ENCODE assay signal across 8 mouse cellular contexts in the genomic region with DNA sequence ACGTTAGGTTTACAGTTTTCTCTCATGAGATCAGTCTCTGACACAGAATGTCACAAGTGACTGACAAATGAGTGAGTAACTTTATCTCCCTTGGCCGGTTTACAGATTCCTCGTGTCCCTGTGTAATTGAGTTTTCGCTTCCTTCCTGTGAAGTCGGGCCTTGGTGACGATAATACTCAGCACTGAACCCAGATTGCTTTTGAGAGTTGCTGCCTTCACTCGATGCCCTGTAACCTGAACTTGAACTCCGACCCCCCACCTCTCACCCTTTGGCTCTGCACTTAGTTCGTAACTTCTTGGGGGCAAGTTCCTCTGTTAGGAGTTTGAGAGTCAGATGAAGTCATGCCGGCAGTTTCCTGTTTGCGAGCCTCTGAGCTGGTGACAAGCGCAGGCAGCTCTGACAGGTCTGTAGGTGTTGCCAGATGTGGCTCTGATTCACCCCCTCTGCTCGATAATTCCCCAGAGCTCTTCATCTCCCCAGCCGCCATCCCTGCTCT.
DNase-seq lines count a peak whose midpoint lies in the region; ATAC-seq and TF ChIP-seq lines count a peak whose summit lies in the region.

No protein-coding gene starts in this region.

- peak overlapping the region; percentile 16; the same call in 1 of the 2 replicates for H3K4me2 ChIP-seq in lung, embryonic 14.5 days
- 0 out of 2 replicates have a peak overlapping the region, but pooled peaks have one; percentile 2 for H3K4me2 ChIP-seq in limb, embryonic 12.5 days

- 0 out of 2 replicates have a peak overlapping the region, but pooled peaks have one; percentile 30 for H3K27ac ChIP-seq in lung, embryonic 14.5 days (ENCODE audit: low read depth)
- peak overlapping the region; percentile 40; the same call in 1 of the 2 replicates for H3K27ac ChIP-seq in embryonic facial prominence, embryonic 10.5 days (replicated peaks)
- peak overlapping the region; percentile 41; the same call in 1 of the 2 replicates for H3K27ac ChIP-seq in limb, embryonic 12.5 days

- no peak for ATAC-seq in lung, embryonic 14.5 days (ENCODE audit: insufficient read depth)
- no peak for ATAC-seq in limb, embryonic 12.5 days (ENCODE audit: insufficient number of reproducible peaks, insufficient read depth, low FRiP score, low TSS enrichment, low read depth)

- H3K27me3 ChIP-seq in lung, embryonic 14.5 days (ENCODE audit: insufficient read depth, low read length), result no peaks in the 10 kb centered on the region
- H3K27me3 ChIP-seq in embryonic facial prominence, embryonic 10.5 days (replicated peaks; ENCODE audit: low read depth, poor library complexity, severe bottlenecking), result no peaks in the 10 kb centered on the region
- H3K27me3 ChIP-seq in limb, embryonic 12.5 days, result no peaks in the 10 kb centered on the region

- no peak for TF ChIP-seq POLR2A in lung, adult 2 months (IDR thresholded peaks at IDR 0.05; ENCODE audit: borderline replicate concordance, extremely low read depth, low read depth, low read length)

- H3K9me3 ChIP-seq in lung, embryonic 14.5 days (ENCODE audit: low read depth, low read length), result no peaks in the 10 kb centered on the region
- no peaks in the 10 kb centered on the region for H3K9me3 ChIP-seq in embryonic facial prominence, embryonic 10.5 days
- H3K9me3 ChIP-seq in limb, embryonic 12.5 days, result no peaks in the 10 kb centered on the region

- 23% methylated on average over 14 of the region's 14 CpGs for WGBS in lung, embryonic 14.5 days
- WGBS in lung, adult 2 months, result 33% methylated on average over 14 of the region's 14 CpGs
- WGBS in embryonic facial prominence, embryonic 10.5 days, result 35% methylated on average over 14 of the region's 14 CpGs
- WGBS in limb, embryonic 12.5 days, result 20% methylated on average over 14 of the region's 14 CpGs

- H3K9ac ChIP-seq in lung, embryonic 14.5 days, result no peak overlapping the region
- no peak overlapping the region for H3K9ac ChIP-seq in limb, embryonic 12.5 days (replicated peaks)

- peaks cover 16% of the 10 kb centered on the region for H3K4me1 ChIP-seq in lung, embryonic 14.5 days (ENCODE audit: insufficient read depth)
- H3K4me1 ChIP-seq in lung, adult 2 months (ENCODE audit: control insufficient read depth, insufficient read depth, low read length), result peaks cover 28% of the 10 kb centered on the region
- H3K4me1 ChIP-seq in embryonic facial prominence, embryonic 10.5 days, result peaks cover 79% of the 10 kb centered on the region
- H3K4me1 ChIP-seq in limb, embryonic 12.5 days (replicated peaks), result peaks cover 55% of the 10 kb centered on the region

- H3K36me3 ChIP-seq in lung, embryonic 14.5 days (ENCODE audit: insufficient read depth), result no peaks in the 10 kb centered on the region
- no peaks in the 10 kb centered on the region for H3K36me3 ChIP-seq in embryonic facial prominence, embryonic 10.5 days (replicated peaks)
- no peaks in the 10 kb centered on the region for H3K36me3 ChIP-seq in limb, embryonic 12.5 days

- DNase-seq in lung, embryonic 14.5 days, result peak; percentile 57
- no peak for DNase-seq in lung, adult 2 months
- peak; percentile 57 for DNase-seq in embryonic facial prominence, embryonic 10.5 days (ENCODE audit: low spot score)
- peak; percentile 49 for DNase-seq in thymus, postnatal 0 days (ENCODE audit: low spot score)
- no peak for DNase-seq in left cerebral cortex, adult 8-10 months (ENCODE audit: low spot score in 2 of 2)
- no peak for DNase-seq in cerebellum, postnatal 25 days
- no peak for DNase-seq in adrenal gland, postnatal 10 days

- TF ChIP-seq CTCF in lung, embryonic 14.5 days (IDR thresholded peaks at IDR 0.05; ENCODE audit: low read depth), result no peak
- no peak for TF ChIP-seq CTCF in lung, adult 2 months (IDR thresholded peaks at IDR 0.05; ENCODE audit: insufficient read depth, low read length)

- H3K4me3 ChIP-seq in lung, embryonic 14.5 days (ENCODE audit: low read depth, low read length), result no peak overlapping the region
- H3K4me3 ChIP-seq in lung, adult 2 months (replicated peaks; ENCODE audit: extremely low read depth, low read depth, low read length), result no peak overlapping the region
- H3K4me3 ChIP-seq in embryonic facial prominence, embryonic 10.5 days, result no peak overlapping the region
- H3K4me3 ChIP-seq in limb, embryonic 12.5 days (replicated peaks), result no peak overlapping the region

Comparison
In these comparisons a context has a peak if more than half of its experiments do, and no peak if none do; other contexts are left out.
1. DNase-seq: peak in lung, embryonic 14.5 days (single experiment), embryonic facial prominence, embryonic 10.5 days (single experiment) and thymus, postnatal 0 days (single experiment); none in lung, adult 2 months (single experiment), left cerebral cortex, adult 8-10 months (0 of 2), cerebellum, postnatal 25 days (0 of 2) and adrenal gland, postnatal 10 days (single experiment).
2. Peak in every context shown above with its lines, with median percentiles within 50 percentile points of each other: H3K27ac ChIP-seq.